Mouse (Mus musculus) G1E (cell line): Measurements from ENCODE around the gene 1700003F12Rik. TPM values are rescaled to one million over a fixed set of nuclear protein-coding genes. Genes with fewer than 3 reads are reported as not detected.

Source experiments
- ATAC-seq: 2 replicates; pipeline ENCODE4 v1.8.0; 2016; ENCODE audit warnings: mild to moderate bottlenecking; ENCODE audit not compliant: insufficient number of reproducible peaks, poor library complexity, low FRiP score, severe bottlenecking; ENCODE audit errors: extremely low read depth
- DNase-seq: peaks from one replicate; pipeline ENCODE4 v3.0.0; 2012; ENCODE audit warnings: low spot score
- H3K27me3 ChIP-seq: 2 replicates; pipeline ENCODE4 v1.6.1; 2012; ENCODE audit warnings: mild to moderate bottlenecking, low read length, inconsistent platforms; ENCODE audit not compliant: insufficient read depth
- H3K36me3 ChIP-seq: replicated peaks from 2 replicates; pipeline ENCODE3; 2012; ENCODE audit warnings: mild to moderate bottlenecking, inconsistent platforms
- H3K4me1 ChIP-seq: 2 replicates; pipeline ENCODE4 v1.6.1; 2012; ENCODE audit warnings: low read depth, low read length, inconsistent platforms, mixed read lengths; ENCODE audit not compliant: insufficient read depth
- H3K4me3 ChIP-seq: 2 replicates; pipeline ENCODE4 v1.5.1; 2012; ENCODE audit warnings: low read depth, mild to moderate bottlenecking, inconsistent platforms, low read length, moderate library complexity, mixed read lengths
- H3K9me3 ChIP-seq: replicated peaks from 2 replicates; pipeline ENCODE4 v1.6.1; 2012; ENCODE audit warnings: inconsistent platforms
- CTCF ChIP-seq: IDR thresholded peaks from 2 replicates; pipeline ENCODE4 v1.5.1; 2012; ENCODE audit warnings: low read depth, low read length, inconsistent platforms, mixed read lengths
- GATA1 ChIP-seq: IDR thresholded peaks from 2 replicates; pipeline ENCODE4 v1.6.1; 2012; ENCODE audit warnings: borderline replicate concordance, low read length, inconsistent platforms, mixed read lengths
- GATA2 ChIP-seq: IDR thresholded peaks from 2 replicates; pipeline ENCODE4 v1.6.1; 2012; ENCODE audit warnings: low read depth, low read length, inconsistent platforms, borderline replicate concordance
- POLR2AphosphoS5 ChIP-seq: IDR thresholded peaks from 2 replicates; pipeline ENCODE4 v1.6.1; 2012; ENCODE audit warnings: low read depth, low read length, inconsistent platforms; ENCODE audit not compliant: insufficient replicate concordance
- TAL1 ChIP-seq: conservative IDR thresholded peaks from 2 replicates; pipeline ENCODE4 v1.6.1; 2012; ENCODE audit warnings: low read depth, low read length, inconsistent platforms, mixed read lengths
- polyA plus RNA-seq: library from polyadenylated mRNA; stranded (reverse); fragments of >175 nt; gene quantifications from 2 replicates; pipeline ENCODE4 v1.2.3, GENCODE M21; 2012
- total RNA-seq, 2 experiments: library from RNA; stranded (forward) in 1 of 2; stranded (reverse) in 1 of 2; fragments of 200-1000 nt in 1 of 2; fragments of >200 nt in 1 of 2; fragmentation: Nextera tagmentation in 1 of 2; gene quantifications; 2 replicates each; pipeline ENCODE4 v1.2.3; 2014 to 2017

1700003F12Rik gene
- total and polyA plus RNA-seq, 3 experiments = not detected

- Histone ChIP-seq H3K4me1 (peaks cover 40% of the 10 kb centered on the region), H3K27me3 (no peaks in the 10 kb centered on the region; the same call in 1 of the 2 replicates), H3K36me3 (no peaks in the 10 kb centered on the region), H3K4me3 (no peak overlapping the region), H3K9me3 (no peaks in the 10 kb centered on the region)
- no peak for ATAC-seq
- DNase-seq = no peak
- no peak for TF ChIP-seq GATA2
- no peak for TF ChIP-seq POLR2AphosphoS5
- TF ChIP-seq TAL1 = no peak
- no peak for TF ChIP-seq GATA1
- TF ChIP-seq CTCF = no peak
These were observed 33.7 kb downstream of the 1700003F12Rik start for GRCm38 (mm10) chr2:154580586-154580985.

DNA sequence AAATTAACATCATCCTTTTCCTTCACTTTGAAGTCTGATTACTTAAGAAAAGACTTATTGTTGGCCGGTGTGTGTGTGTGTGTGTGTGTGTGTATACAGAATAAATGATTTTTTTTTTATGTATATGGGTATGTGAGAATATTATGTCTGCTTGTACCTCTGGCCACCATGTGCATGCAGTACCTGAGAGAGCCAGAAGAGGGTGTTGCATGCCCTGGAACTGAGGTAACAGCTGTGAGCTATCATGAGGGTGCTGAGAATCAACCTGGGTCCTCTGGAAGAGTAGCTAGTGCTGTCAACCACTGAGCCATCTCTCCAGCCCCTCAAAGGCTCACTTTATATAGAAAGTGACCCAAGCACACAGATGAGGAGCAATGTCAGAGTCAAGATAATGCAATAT lies 34.5 kb downstream of the 1700003F12Rik start:
- H3K27me3 ChIP-seq = no peaks in the 10 kb centered on the region; the same call in 1 of the 2 replicates
- H3K36me3 ChIP-seq = peaks cover 4% of the 10 kb centered on the region
- ATAC-seq = no peak
- no peak overlapping the region for H3K4me3 ChIP-seq
- DNase-seq = no peak
- peaks cover 40% of the 10 kb centered on the region for H3K4me1 ChIP-seq
- TF ChIP-seq GATA2 (no peak), TAL1 (no peak), GATA1 (no peak), CTCF (no peak), POLR2AphosphoS5 (no peak)
- no peaks in the 10 kb centered on the region for H3K9me3 ChIP-seq

- peaks cover 40% of the 10 kb centered on the region for H3K4me1 ChIP-seq
- H3K9me3 ChIP-seq = no peaks in the 10 kb centered on the region
- no peaks in the 10 kb centered on the region; the same call in 1 of the 2 replicates for H3K27me3 ChIP-seq
- TF ChIP-seq CTCF = no peak
- TF ChIP-seq TAL1 = peak; percentile 34; the same call in 1 of the 2 replicates
- peaks cover 24% of the 10 kb centered on the region for H3K36me3 ChIP-seq
- peak; percentile 60 for DNase-seq
- peak; percentile 86 for ATAC-seq
- H3K4me3 ChIP-seq = no peak overlapping the region; the same call in 1 of the 2 replicates
These were observed 37.3 kb downstream of the 1700003F12Rik start for GRCm38 (mm10) chr2:154583906-154584872.

DNA sequence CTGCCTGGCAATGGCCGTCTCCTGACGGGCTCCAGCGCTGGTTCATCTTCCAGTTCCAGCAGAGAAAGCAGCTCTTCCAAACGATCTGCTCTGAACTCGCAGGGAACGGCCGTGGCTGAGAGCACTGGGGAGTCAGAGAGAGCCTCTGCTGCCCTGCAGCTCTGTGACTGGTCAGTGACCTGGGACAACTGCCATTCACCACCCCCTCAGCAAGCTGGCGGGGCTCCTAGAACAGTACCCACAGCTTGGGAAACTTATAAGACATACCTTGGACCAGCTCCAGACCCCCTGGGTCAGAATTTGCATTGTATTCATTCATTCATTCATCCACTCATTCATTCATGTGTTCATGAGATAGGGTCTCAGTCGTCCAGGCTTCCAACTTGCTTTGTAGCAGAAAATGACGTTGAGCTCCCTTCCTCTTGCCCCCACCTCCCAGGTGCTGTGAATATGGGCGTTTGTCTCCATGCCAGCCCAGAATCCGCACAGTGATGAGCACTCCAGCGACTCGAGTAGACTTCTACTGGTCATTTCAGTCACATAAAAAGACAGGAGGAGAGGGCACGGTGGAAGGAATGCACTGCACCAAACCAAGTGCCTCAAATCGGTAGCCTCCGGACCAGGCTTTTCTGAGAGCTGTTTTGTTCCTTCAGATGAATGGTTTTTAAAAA lies 38.2 kb downstream of the 1700003F12Rik start:
- H3K36me3 ChIP-seq = peaks cover 28% of the 10 kb centered on the region
- H3K4me3 ChIP-seq = no peak overlapping the region
- DNase-seq = no peak
- H3K9me3 ChIP-seq = no peaks in the 10 kb centered on the region
- peaks cover 38% of the 10 kb centered on the region for H3K4me1 ChIP-seq
- H3K27me3 ChIP-seq = no peaks in the 10 kb centered on the region; the same call in 1 of the 2 replicates
- no peak for ATAC-seq
- TF ChIP-seq POLR2AphosphoS5 (no peak), GATA2 (no peak), CTCF (no peak), TAL1 (no peak), GATA1 (no peak)

DNA sequence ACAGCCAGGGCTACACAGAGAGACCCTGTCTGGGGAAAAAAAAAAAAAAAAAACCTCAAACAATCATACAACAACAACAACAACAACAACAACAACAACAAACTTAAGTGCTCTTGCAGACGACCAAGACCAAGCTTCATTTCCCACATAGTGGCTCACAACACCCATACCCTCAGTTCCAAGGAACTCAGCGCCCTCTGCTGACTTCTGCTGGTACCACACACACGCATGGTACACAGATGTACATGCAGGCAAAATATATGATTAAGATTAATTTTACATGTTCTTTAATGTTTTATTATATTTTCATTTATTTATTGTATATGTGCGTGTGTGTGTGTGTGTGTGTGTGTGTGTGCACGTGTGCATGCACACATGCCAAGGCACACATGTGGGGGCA lies 39.5 kb downstream of the 1700003F12Rik start:
- H3K9me3 ChIP-seq = no peaks in the 10 kb centered on the region
- peak; percentile 54 for TF ChIP-seq CTCF
- TF ChIP-seq POLR2AphosphoS5 = no peak
- no peak for TF ChIP-seq TAL1
- no peak overlapping the region for H3K4me3 ChIP-seq
- DNase-seq (no peak), ATAC-seq (no peak)
- no peaks in the 10 kb centered on the region for H3K27me3 ChIP-seq
- peaks cover 36% of the 10 kb centered on the region for H3K4me1 ChIP-seq
- H3K36me3 ChIP-seq = peaks cover 32% of the 10 kb centered on the region

GRCm38 (mm10) chr2:154589051-154589450 lies 42.2 kb downstream of the 1700003F12Rik start:
- no peak for DNase-seq

More at GRCm38 (mm10) chr2:154589051-154589450, 42.2 kb downstream of the 1700003F12Rik start:
- no peak for ATAC-seq
- Histone ChIP-seq H3K36me3 (peaks cover 56% of the 10 kb centered on the region), H3K4me3 (no peak overlapping the region), H3K27me3 (no peaks in the 10 kb centered on the region), H3K9me3 (no peaks in the 10 kb centered on the region), H3K4me1 (peaks cover 15% of the 10 kb centered on the region)
- TF ChIP-seq GATA1 (no peak), TAL1 (no peak), CTCF (no peak), POLR2AphosphoS5 (no peak), GATA2 (no peak)
